Mouse (Mus musculus) MEL (cell line): ENCODE data around the gene Tsga10.

Experiments used
- CTCF ChIP-seq, 3 experiments: IDR thresholded peaks in 2 of 3; conservative IDR thresholded peaks in 1 of 3; 2 replicates each; pipeline ENCODE4 v1.5.1; 2011 to 2012; ENCODE audit warnings: low read length in 3 of 3, low read depth in 2 of 3, mild to moderate bottlenecking in 2 of 3, improper control_type of control experiment in 1 of 3, inconsistent platforms in 1 of 3, mixed read lengths in 1 of 3, moderate library complexity in 1 of 3; ENCODE audit not compliant: control insufficient read depth in 1 of 3, insufficient read depth in 1 of 3, poor library complexity in 1 of 3, severe bottlenecking in 1 of 3
- GATA1 ChIP-seq: IDR thresholded peaks from 2 replicates; pipeline ENCODE4 v1.6.1; 2011; ENCODE audit warnings: low read depth, low read length, improper control_type of control experiment
- HCFC1 ChIP-seq: IDR thresholded peaks from 2 replicates; pipeline ENCODE4 v1.6.1; 2012; ENCODE audit warnings: low read depth, mild to moderate bottlenecking, inconsistent platforms, low read length, improper control_type of control experiment, moderate library complexity
- KAT2A ChIP-seq: conservative IDR thresholded peaks from 2 replicates; pipeline ENCODE4 v1.6.1; 2012; ENCODE audit warnings: low read depth, low read length, improper control_type of control experiment, inconsistent platforms
- MAX ChIP-seq: IDR thresholded peaks from 2 replicates; pipeline ENCODE4 v1.6.1; 2011; ENCODE audit warnings: low read length, improper control_type of control experiment
- POLR2A ChIP-seq, 2 experiments: IDR thresholded peaks; 2 replicates each; pipeline ENCODE4 v1.6.1; 2011 to 2012; ENCODE audit warnings: low read length in 2 of 2, mild to moderate bottlenecking in 2 of 2, control low read depth in 1 of 2, improper control_type of control experiment in 1 of 2, low read depth in 1 of 2, moderate library complexity in 1 of 2; ENCODE audit not compliant: control insufficient read depth in 1 of 2, insufficient read depth in 1 of 2, poor library complexity in 1 of 2
- SMC3 ChIP-seq: IDR thresholded peaks from 2 replicates; pipeline ENCODE4 v1.6.1; 2011; ENCODE audit warnings: low read depth, low read length, improper control_type of control experiment

GRCm38 (mm10) chr1:37912751-37913150 lies 46.5 kb upstream of the Tsga10 start:
- TF ChIP-seq GATA1 (no peak), SMC3 (no peak), KAT2A (no peak), CTCF (IDR thresholded peaks at IDR 0.05 in 2 of 3, conservative IDR thresholded peaks at IDR 0.05 in 1 of 3; ENCODE audit: control insufficient read depth in 1 of 3, insufficient read depth in 1 of 3, low read depth in 2 of 3, low read length in 3 of 3, poor library complexity in 1 of 3, severe bottlenecking in 1 of 3) (no peak), HCFC1 (no peak), MAX (no peak), POLR2A (IDR thresholded peaks at IDR 0.05; ENCODE audit: control insufficient read depth in 1 of 2, insufficient read depth in 1 of 2, low read depth in 1 of 2, low read length in 2 of 2, poor library complexity in 1 of 2) (no peak)
